Mouse (Mus musculus): ENCODE data around the gene Bcar1.

Bcar1 gene

DNA sequence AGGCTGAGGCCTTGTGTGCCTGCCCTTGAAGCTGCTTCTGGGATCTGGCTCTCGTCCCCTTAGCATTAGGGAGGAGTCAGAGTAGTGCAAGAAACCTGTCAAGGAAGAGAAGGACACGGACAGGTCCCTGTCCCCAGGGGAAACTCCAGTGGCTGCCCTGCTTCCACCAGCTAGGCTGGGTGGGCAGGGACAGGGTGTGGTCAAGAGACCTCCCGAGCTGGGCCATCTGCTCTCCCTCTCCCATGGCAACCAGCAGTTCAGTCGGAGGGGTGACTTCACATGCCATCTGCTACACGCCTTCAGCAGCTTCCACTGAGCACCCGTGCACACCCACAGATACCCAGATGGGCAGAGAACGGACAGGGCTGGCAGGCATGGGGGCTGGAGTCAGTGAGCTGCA lies 7.3 kb downstream of the Bcar1 start:
- peak in 1 of 2 experiments; percentile 42 for DNase-seq

DNA sequence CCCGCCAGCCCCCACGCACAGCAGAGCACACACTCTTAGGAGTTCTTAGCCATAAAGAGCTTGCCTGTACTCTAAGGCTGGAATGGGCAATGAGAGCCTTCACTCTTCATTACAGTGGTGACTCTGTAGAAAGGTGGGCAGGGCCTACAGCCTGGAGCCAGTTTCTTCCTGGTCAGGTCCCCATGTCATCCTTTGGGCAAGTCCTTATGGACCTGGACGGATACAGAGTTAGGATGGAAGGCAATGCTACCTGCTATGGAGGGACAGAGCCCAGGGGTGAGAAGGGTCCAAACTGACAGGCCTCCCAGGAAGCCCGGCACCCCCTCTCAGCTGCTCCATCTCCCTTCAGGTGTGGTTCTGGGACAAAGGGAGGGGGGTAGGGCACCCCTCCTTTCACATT lies 7.8 kb downstream of the Bcar1 start:
- peak in 1 of 2 experiments; percentile 19 for DNase-seq

DNA sequence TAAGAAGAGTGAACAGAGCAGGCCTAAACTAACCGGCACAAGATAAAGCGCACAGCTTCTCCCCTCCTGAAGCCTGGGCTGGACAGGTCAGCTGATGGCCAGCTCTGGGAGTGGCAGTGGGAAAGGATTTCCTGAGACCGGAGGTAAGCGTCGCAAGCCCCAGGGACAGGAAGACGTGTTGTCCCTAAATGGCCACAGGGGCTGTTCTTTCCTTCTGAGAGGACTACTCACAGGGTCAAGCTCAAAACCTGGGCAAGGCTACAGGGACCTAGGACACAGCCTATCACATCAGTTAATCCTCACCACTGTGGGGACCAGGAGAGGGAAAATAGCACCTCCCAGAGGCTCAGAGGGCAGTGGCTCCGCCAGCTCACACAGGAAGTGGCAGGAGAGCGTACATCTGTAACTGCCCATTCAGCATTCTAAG lies 8.3 kb downstream of the Bcar1 start:
- DNase-seq: peak; percentile 65 to 74

DNA sequence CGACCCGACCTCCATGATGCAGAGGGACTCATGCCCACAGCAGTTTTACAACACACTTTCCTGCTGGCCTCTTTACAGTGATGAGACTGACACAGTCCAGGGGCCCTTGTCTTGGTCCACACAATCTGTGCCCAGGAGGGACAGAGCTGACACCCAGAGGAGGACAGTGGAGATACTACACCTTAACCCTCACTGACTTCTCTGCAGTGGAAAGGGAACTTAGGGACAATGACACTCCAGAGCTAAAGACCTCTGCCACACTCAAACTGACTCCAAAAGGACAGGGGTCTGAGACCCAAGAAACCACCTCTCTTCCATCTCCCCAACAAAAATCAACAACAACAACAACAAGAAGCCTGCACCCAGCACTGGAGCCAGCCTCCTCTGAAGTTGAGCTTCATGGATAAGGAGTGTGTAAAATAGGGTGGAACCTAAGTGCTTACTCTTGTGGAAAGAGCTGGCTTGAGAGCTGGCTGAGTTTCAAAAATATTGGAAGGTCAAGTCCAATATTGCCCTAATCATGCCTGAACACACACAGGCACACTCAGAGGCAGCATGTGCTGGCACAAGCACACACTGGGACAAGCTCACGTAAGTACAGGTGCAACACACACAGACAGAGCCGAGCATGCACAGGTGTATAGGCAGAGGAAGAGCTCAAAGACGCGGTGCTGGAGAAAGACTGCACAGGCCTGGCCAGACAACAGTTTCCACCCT lies 9.2 kb downstream of the Bcar1 start:
- DNase-seq: peak in 1 of 2 experiments; percentile 32

DNA sequence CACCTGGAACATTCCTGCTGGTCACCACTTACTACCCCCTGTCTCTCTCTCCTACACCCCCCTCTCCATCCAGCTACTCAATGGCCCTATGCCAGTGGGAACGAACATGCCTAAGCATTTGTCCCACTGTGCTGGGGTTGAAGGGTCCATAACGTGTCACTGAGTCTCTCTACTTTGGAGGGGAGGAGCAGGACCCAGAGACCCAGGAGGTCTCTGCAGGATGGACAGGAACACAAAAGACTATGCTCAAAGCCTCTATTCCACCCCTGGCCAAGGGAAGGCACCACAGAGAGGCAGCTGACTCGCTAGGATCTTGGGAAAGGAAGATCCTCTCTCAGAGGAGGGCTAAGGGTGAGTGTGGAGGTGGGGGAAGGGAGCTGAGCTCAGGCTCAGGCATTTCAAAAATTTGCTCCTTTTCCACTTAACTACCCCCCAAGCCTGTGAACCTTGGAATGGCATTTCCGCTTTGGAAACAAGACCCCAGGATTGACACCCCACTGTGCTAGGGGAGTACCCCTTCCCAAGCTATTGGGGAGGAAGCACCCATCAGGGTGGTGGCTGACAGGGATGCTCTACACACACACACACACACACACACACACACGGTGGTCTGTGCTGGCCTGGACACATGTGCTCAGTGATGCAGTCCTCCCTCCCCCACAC lies 9.9 kb downstream of the Bcar1 start:
- DNase-seq: peak in 1 of 2 experiments; percentile 49

DNA sequence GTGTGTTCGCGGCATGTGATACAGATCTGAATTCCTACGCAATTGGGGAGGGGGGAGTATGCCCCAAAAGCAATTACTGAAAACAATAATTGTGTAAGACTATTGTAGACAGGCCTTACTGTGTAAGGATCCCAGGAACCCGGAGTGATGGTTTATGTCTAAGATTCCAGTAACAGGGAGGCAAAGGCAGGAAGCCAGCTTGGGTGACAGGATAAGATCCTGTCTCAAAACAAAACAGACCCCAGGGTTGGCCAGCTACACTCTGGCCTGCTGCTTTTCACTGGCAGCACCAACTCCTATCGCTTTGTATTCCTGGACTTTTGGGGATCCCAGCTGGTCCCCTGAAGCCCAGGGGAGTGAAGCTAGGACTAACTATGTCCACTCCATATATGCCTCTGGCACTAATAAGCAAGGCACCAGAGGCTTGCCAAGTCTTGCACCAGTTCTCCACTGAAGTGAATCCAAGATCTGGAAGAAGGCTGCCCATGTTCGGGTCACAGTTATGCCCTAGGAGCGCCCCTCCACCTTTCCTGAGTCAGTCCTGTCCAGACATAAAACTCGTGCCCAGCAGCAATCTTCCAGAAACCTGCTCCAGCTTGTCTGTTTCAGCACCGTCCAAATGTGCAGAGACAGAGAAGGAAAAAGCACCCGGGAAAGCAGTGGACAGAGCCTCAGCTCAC lies 11.1 kb downstream of the Bcar1 start:
- DNase-seq: peak; percentile 55 to 62

DNA sequence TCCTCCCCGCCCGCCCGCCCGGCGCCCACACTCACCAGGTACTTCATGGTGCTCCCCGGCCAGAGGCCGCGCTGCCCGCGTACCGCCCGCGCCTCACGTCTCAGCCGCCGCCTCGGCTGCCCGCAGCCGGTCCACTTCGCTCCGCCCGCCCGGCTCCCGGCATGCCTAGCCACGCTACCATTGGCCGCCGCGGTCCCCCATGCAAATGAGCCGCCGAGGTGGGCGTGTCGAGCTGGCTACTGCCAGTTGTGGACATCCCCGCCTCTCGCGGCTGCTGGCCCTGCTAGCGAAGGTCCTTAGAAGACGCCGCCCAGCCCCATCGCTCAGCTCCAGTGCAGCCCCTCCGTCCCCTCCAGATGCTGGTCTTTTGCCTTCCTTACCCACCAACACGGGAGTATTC lies 11.6 kb downstream of the Bcar1 start:
- DNase-seq: peak; percentile 97 to 98

DNA sequence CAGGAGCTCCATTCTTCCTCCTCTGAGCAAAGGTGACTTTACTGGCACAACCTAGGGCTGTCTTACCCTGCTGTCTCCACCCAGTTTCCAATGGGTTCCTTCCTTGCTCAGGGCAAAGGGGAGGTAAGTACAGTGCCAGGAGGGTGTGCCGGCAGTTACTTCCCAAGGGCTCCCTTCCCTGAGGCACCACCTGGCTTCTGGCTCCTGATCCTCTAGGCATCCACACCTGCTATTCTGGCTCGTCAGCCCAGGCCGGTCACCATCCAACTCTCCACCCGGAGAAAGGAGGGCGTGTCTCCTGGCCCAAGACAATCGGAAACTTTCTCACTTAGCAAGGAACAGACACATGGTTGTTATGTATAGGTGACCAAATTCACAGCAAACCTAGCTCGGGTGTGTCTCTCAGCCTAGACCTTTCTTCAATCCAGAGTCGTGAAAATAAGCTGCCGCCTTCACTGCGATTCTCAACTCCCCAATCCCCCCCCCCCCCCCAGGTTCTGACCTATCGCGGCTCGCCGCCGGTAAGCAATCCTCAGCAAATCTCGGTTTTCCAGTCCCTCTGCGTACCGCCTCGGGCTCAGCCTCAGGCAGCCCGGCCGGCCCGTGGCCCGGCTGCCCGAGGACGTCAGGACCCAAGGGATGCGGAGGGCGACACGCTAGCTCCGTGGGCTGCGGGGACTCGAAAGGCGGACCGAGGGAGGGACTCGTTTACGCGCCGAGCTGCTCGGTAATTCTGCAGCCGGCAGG lies 12.2 kb downstream of the Bcar1 start:
- peak; percentile 42 to 57 for DNase-seq

DNA sequence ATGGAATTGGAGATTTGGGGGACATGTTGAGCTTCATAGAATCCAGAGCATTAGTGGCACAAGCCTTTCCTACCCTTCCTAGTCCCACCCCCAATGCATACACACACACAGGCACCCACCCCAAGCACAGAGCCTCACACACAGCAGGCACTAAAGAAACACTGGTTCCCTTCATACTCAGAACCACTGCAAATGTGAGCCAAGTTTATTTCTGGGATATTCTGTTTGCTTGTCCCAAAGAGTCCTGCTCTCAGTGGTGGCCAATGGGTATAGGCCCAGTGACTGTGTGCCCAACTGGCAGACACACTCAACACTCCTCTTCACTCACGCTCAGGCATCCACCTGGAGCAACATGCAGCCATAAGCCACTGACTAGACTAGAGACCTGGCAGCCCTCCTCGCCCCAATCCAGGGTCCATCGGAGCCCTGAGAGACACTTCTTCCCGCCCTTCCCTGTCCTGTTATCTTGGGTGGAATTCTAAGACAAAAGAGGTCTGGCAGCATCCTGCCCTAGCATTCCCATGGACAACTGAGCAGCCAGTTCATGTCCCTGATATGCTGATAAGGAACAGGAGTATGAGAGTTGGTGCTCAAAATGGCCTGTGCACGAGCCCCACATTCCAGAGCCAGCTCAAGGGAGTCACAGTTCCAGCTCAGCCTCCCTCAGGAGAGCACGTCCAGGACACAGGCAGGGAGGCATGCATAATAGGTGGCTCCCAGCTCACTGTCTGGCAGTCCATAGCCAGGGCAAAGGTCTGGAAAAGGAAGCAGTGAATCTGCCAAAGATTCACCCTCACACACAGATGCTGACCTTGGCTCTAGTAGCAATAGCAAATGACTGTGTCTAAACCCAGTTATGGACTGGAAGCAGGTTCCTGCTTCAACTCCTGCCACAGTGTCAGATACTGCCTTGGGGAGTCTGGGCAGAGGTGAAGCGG lies 14.1 kb downstream of the Bcar1 start:
- peak in 1 of 2 experiments; percentile 28 for DNase-seq

DNA sequence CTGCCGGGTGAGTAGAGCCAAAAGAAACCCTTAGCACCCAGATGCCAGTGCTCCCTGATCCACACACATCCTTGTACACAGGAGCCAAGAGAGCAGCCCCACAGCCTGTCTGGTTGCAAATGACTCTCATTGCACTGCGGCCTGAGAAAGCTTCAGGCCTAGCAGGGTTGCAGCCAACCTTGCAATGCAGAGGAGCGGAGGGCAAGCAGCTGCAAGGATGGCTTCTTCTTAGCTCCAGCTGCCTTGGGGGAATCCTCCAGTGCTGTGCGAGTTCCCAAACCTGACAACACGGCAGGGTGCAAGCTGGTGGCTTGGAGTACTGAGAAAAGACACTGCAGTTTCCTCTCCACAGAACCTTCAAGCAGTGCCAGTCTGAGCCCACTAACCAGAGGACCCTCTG lies 15.1 kb downstream of the Bcar1 start:
- no peak for DNase-seq

DNA sequence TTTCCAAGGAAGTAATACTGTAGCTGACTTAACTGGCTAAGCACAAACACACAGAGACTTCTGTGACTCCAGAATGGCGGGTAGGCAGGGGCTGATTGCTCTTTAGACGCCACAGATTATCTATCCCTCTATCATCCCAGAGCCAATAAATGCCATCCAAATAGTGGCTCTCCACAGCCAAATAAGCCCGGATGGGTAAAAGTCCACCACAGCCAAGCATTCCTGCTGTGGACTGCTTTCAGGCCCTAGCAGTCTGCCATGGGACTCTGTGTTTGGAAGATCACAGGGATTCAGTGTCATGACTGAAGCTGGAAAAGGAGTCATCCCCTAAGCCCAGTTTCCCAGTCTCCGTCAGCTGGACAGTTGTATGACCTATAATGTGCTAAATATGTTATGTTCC lies 16.1 kb downstream of the Bcar1 start:
- DNase-seq: no peak

DNA sequence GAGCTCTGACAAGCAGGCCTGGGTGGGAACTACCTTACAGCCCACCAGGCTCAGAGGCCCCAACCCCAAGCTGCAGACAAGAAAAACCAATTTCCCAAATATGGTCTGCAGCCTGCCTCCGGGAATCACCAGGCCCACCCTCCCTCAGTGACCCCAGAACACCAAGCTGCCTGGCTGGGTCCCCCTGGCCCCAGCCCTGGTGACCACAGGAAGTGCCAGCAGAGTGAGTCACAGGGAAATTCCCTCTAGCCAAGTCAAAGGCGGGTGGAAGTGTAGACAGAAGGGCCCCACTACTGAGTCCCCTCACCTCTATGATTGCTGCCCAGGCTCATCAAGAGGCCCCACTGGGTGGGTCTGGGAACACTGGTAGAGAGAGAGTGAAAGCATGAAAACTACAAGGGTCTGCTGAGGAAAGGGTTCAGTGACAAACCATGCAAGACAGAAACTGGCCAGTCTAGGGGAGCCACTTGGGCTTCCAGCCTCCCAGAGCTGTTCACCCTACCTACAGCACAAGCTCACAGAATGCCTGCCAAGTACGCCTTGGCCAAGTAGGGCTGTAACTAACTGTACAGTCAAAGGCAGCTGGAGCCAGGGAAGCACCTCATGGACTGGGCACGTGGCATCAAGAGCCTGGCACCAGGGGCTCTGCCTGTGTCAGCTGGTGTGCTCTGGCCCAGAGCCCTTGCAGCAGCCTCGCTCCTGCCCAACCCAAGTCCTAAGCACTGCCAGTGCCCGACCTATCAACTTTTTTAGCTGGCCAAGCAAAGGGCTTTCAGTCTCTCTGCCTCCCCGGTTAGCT lies 17.3 kb downstream of the Bcar1 start:
- peak; percentile 69 to 86 for DNase-seq

DNA sequence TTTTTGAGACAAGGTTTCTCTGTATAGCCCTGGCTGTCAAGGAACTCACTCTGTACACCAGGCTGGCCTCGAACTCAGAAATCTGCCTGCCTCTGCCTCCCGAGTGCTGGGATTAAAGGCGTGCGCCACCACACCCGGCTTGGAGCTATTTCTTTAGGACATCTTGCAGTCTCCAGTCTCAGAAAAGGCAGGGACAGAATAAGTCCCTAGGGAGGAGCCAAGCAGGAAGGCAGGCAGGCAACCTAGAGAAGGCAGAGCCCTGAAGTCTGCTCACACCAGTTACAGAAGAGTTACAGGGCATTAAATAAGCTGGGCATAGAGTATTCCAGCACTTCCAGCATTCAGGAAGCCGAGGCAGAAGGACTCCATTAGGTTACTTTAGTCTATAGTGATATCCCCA lies 18.3 kb downstream of the Bcar1 start:
- DNase-seq: no peak

DNA sequence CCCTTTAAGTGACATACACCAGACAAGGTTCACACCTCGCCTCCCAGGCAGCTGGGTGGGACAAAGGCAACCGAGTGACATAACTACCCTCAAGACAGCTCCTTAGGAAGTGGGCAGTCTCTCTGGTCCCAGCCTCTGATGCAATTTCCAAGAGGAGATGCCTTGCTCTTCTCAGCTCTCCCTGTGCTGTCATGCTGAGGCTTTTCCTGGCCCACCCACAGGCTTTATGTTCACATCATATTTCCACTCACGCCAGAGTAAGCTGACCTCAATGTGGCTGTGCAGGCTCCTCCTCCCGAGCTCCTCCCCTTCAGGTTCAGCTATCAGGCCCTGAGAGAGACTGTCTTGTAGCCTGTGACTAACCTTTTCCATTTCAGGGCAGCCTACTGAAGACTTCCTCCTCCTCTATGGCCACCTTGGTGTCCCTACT lies 23.5 kb downstream of the Bcar1 start:
- peak; percentile 42 to 65 for DNase-seq

DNA sequence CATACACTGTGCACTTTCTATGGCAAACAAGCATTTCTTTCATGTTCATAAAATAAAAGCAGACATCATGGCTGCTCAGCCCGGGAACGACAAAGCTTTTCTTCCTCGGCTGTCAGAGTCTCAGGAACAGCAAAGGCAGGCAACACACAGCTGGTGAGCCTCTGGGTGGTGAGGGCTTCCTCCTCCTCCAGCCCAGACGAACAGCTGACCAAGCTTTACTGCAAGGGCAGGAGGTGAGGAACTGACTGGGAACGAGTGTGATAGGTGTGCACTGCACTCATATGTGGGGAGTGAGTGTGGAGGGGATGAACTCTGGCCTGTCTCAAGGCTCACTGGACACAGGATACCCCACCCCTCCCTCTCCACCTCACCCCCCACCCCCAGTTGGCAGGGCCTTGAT lies 24.7 kb downstream of the Bcar1 start:
- DNase-seq: peak in 1 of 2 experiments; percentile 21

DNA sequence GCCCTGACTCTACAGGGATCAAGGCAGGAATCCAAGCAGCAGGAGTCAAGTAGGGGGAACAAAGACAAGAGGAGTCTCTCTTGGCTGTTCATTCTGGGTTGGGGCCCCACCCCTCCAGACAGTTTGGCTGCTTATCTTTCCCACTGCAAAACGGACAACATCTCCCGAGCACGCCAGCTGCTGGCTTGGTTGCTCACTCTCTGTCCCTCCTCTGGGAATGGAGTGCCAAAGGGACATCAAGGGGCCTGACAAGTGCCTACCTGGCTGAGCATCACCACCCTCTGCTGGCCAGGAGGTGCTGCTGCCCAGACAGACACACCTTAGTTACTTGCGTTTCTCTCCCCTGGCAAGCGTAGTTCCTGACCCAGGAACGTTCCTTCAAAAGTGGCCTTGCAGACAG lies 25.7 kb downstream of the Bcar1 start:
- DNase-seq: peak; percentile 52 to 73

DNA sequence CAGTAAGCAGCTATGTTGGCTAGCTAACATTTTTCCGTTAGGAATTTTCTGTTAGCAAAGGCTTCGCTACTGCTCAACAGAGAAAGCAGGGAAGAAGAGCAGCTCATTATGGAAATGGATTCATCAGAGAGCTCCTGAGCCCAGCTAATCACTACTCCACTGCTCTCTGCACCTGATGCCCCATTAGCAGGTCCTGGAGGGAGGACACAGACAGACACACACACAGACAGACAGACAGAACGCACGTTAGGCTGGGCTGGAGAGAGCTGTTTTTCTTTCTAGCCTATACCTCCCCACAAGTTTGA lies 26.2 kb downstream of the Bcar1 start:
- DNase-seq: peak in 1 of 2 experiments; percentile 5

DNA sequence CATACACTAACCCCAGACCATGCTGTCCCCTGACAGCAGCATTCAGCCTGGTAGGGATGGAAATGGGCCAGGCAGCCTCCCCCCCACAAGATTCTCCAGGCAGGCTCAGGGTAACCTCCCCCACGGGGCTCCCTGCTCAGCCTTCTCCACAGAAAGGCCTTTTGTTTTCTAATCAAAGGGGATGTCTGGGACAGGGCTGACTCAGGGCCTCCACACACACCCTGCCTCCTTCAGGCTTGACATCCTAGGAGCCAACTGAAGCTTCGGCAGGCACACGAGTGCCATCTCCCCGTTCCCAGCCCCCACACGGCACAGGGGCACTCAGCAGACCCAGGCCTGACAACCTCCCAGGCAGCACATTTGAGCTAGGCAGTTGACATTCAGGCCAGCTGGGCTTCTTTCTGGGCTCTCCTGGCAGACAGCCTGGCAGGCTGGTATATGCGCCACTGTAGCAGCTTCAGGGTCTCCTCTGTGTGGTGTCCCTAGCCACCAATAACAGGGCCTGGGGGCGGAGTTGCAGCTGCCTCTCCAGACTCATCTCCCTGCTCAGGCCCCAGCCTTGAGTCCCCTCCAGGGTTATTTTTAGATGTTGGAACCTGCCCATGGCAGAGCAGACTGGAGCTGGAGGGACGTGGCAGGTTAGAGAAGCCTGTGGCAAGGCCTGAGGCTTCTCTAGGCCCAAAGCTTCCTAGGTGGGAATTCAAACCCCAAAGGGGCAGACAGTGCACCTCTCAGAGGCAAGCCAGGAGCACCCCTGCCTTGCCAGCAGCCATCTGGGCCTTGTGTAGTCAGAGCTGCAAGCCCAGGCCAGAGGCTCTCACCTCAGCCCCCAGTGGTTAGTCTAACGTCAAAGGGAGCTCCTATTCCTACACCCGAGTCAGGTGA lies 26.8 kb downstream of the Bcar1 start:
- DNase-seq: peak; percentile 59 to 84

DNA sequence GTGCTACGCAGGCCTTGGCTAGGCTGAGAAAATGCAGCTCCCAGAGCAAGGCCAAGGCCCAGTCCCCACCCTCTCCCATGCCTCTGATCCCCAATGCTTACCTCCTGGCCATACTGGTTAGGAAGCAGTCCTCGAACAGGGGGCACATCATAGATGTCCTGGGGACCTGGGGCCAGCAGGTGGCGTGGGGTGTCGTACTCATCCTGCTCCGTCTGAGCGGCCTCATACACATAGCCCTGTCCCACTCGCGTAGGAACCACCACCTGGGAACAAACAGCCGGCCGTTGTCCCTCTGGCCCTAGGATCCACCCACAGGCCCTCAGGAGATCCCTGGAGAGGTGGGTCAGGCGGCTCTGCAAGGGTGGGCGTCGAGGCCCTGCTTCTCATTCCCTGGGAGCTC lies 28.1 kb downstream of the Bcar1 start:
- peak in 1 of 2 experiments; percentile 26 for DNase-seq

DNA sequence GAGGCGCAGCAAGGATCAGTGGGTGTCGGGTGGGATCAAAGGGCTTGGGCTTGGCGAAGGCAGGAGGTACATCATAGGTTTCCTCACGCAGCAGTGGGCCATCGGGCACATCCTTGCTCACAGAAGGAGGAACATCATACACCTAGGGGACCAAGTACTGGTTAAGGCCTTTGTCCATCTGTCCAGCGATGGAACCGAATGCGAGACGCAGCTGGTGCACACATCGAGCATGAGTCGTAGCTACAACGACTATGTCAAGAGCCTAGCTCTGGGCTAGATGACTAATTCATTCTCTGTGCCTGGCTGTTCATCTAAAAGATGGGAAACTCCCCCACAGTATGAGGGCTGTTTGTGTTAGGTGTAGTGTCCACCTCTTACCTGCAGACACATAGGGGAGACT lies 29.3 kb downstream of the Bcar1 start:
- DNase-seq: peak in 1 of 2 experiments; percentile 4

Measured in lung, postnatal 4 days (tissue).